Mouse (Mus musculus) kidney, postnatal 0 days (tissue): ENCODE measurements around the gene Mpzl2. TPM values are rescaled to one million over a fixed set of nuclear protein-coding genes. Genes with fewer than 3 reads are reported as not detected.

Source experiments
- ATAC-seq: fragments of 200-750 bp; cut with Nextera tagmentation; replicated peaks from 2 replicates; pipeline ENCODE4 v1.8.0; 2017; ENCODE audit warnings: low read depth, moderate number of reproducible peaks, moderate TSS enrichment, moderate library complexity; ENCODE audit not compliant: low FRiP score
- DNase-seq: peaks from one replicate; pipeline ENCODE4 v3.0.0-alpha.2; 2016; ENCODE audit warnings: low spot score
- H3K27ac ChIP-seq: fragments of 300-500 bp; sonication (generic); 2 replicates; pipeline ENCODE4 v1.5.1; 2014; ENCODE audit warnings: mild to moderate bottlenecking
- H3K27me3 ChIP-seq: fragments of 300-500 bp; sonication (generic); 2 replicates; pipeline ENCODE4 v1.6.1; 2014; ENCODE audit warnings: low read length, mixed read lengths; ENCODE audit not compliant: insufficient read depth
- H3K36me3 ChIP-seq: fragments of 300-500 bp; sonication (generic); 2 replicates; pipeline ENCODE4 v1.6.1; 2014; ENCODE audit warnings: low read length, mixed read lengths; ENCODE audit not compliant: insufficient read depth
- H3K4me1 ChIP-seq: fragments of 300-500 bp; sonication (generic); replicated peaks from 2 replicates; pipeline ENCODE4 v1.6.1; 2014; ENCODE audit warnings: antibody characterized with exemption, low read length, mixed read lengths; ENCODE audit not compliant: insufficient read depth
- H3K4me2 ChIP-seq: fragments of 300-500 bp; sonication (generic); 2 replicates; pipeline ENCODE4 v1.6.1; 2014; ENCODE audit warnings: mild to moderate bottlenecking, low read length, moderate library complexity, mixed read lengths
- H3K4me3 ChIP-seq: fragments of 300-500 bp; sonication (generic); replicated peaks from 2 replicates; pipeline ENCODE4 v1.5.1; 2014; ENCODE audit warnings: low read depth, low read length
- H3K9ac ChIP-seq: fragments of 300-500 bp; sonication (generic); 2 replicates; pipeline ENCODE4 v1.6.1; 2014; ENCODE audit warnings: low read depth, low read length
- H3K9me3 ChIP-seq: fragments of 300-500 bp; sonication (generic); replicated peaks from 2 replicates; pipeline ENCODE4 v1.6.1; 2016; ENCODE audit warnings: low read length, inconsistent platforms, mixed read lengths
- CTCF ChIP-seq: IDR thresholded peaks from 2 replicates; pipeline ENCODE4 v1.5.1; 2016; ENCODE audit warnings: antibody characterized with exemption, low read depth, mild to moderate bottlenecking, moderate library complexity
- WGBS: fragments of 180-500 bp; shearing (Covaris S2); extraction: QIAGEN DNeasy Blood & Tissue Kit; methylation state at CpG from one replicate; pipeline ENCODE4 v1.1.7; 2014; 5-methylcytosine and 5-hydroxymethylcytosine counted together
- polyA plus RNA-seq: library from polyadenylated mRNA; unstranded; fragments of >200 nt; fragmentation: Nextera tagmentation; extraction: Ambion mirVana; gene quantifications from 2 replicates; pipeline ENCODE4 v1.2.1, GENCODE M21; 2015

Mpzl2 gene
- polyA plus RNA-seq, 1 experiment from 2014 or later = 23.1 TPM

DNA sequence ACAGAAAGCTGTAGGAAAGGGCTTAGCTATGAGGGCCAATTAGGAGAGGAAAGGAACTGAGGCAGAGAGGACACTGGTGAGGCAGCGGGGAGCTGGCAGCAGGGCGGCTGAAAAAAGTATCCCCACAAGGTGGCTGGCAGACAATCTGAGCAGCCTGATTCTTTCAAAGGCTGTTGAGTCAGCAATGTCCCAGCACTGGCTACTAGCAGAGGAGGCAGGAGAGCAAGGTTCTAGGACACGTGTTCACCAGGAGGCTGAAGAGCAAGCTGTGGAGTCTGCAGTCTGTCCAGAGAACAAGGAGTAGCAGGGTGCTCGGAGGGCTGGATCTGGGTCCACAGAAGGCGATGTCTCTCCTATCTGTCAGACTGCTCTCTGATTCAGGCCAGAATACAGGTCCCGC lies 40.4 kb upstream of the Mpzl2 start:
- no peaks in the 10 kb centered on the region for H3K4me1 ChIP-seq
- WGBS = 54% methylated on average over 6 of the region's 6 CpGs
- peak; percentile 12; the same call in 1 of the 2 replicates for TF ChIP-seq CTCF
- H3K9ac ChIP-seq = no peak overlapping the region
- H3K27me3 ChIP-seq = no peaks in the 10 kb centered on the region
- no peak overlapping the region for H3K4me2 ChIP-seq
- DNase-seq = peak; percentile 20
- no peak overlapping the region for H3K27ac ChIP-seq
- no peak overlapping the region for H3K4me3 ChIP-seq
- H3K9me3 ChIP-seq = no peaks in the 10 kb centered on the region
- no peak; the same call in 1 of the 2 replicates for ATAC-seq
- no peaks in the 10 kb centered on the region for H3K36me3 ChIP-seq

- TF ChIP-seq CTCF = no peak
- no peak for ATAC-seq
- H3K27ac ChIP-seq = no peak overlapping the region
- 51% methylated on average over 5 of the region's 5 CpGs for whole genome bisulfite sequencing
- H3K4me3 ChIP-seq = no peak overlapping the region
- no peaks in the 10 kb centered on the region for H3K36me3 ChIP-seq
- no peak for DNase-seq
- no peak overlapping the region for H3K9ac ChIP-seq
- H3K27me3 ChIP-seq = no peaks in the 10 kb centered on the region
- no peak overlapping the region for H3K4me2 ChIP-seq
- no peaks in the 10 kb centered on the region for H3K4me1 ChIP-seq
- H3K9me3 ChIP-seq = no peaks in the 10 kb centered on the region
Measured at GRCm38 (mm10) chr9:44999776-45000175, 39.8 kb upstream of the Mpzl2 start.

- H3K9ac ChIP-seq = no peak overlapping the region
- no peaks in the 10 kb centered on the region for H3K4me1 ChIP-seq
- H3K36me3 ChIP-seq = no peaks in the 10 kb centered on the region
- H3K9me3 ChIP-seq = no peaks in the 10 kb centered on the region
- no peaks in the 10 kb centered on the region for H3K27me3 ChIP-seq
- DNase-seq (peak; percentile 21), ATAC-seq (no peak)
- 52% methylated on average over 3 of the region's 3 CpGs for WGBS
- H3K27ac ChIP-seq = no peak overlapping the region
- no peak overlapping the region for H3K4me2 ChIP-seq
- no peak overlapping the region for H3K4me3 ChIP-seq
- no peak for TF ChIP-seq CTCF
Measured at GRCm38 (mm10) chr9:45000249-45000648, 39.4 kb upstream of the Mpzl2 start.

DNA sequence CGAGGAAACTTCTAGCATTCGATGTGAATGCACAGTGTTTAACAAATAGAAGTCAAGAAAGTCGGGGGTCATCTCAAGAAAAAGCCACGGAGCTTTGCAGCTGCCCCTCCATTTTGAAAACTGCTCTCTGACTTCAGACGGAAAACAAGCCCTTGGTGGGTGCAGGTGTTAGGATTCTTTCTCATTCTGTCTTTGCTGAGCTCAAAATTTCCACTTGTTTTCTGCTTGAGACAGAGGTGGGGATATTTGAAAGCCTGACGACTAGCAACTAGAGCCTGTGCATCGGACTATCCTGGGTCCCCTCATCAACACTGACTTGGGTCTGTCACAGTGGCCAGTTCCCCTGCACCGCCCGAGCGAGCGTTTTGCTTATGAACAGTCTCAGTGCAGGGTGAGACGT lies 32.2 kb upstream of the Mpzl2 start:
- DNase-seq (no peak), ATAC-seq (no peak)
- Histone ChIP-seq H3K4me1 (no peaks in the 10 kb centered on the region), H3K36me3 (no peaks in the 10 kb centered on the region), H3K4me3 (no peak overlapping the region), H3K4me2 (no peak overlapping the region), H3K27me3 (no peaks in the 10 kb centered on the region), H3K27ac (no peak overlapping the region), H3K9me3 (no peaks in the 10 kb centered on the region), H3K9ac (no peak overlapping the region)
- TF ChIP-seq CTCF = no peak
- WGBS = 73% methylated on average over 12 of the region's 12 CpGs

DNA sequence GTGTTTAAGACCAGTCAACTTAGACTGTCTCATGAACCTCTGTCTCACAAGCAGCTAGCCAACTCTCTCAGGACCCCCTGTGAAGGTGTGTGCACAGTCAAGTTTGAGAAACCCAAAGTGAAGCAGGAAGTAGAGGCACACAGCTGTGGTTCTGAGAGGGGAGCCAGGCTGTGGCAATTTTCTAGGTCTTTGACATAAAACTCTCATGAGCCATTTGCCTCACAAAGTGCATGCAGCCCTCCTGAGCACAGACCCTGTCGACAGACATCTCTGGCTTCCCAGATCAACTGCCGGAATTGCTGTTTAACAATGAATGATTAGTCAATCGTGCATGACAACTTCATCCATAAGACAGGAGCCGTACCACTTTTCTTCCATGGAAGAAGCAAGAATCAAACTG lies 31.3 kb upstream of the Mpzl2 start:
- Histone ChIP-seq H3K27ac (no peak overlapping the region), H3K4me1 (no peaks in the 10 kb centered on the region), H3K4me2 (no peak overlapping the region), H3K9me3 (no peaks in the 10 kb centered on the region), H3K27me3 (no peaks in the 10 kb centered on the region), H3K36me3 (no peaks in the 10 kb centered on the region), H3K4me3 (no peak overlapping the region), H3K9ac (no peak overlapping the region)
- no peak for DNase-seq
- ATAC-seq = no peak
- 82% methylated on average over 4 of the region's 4 CpGs for WGBS
- TF ChIP-seq CTCF = no peak

DNA sequence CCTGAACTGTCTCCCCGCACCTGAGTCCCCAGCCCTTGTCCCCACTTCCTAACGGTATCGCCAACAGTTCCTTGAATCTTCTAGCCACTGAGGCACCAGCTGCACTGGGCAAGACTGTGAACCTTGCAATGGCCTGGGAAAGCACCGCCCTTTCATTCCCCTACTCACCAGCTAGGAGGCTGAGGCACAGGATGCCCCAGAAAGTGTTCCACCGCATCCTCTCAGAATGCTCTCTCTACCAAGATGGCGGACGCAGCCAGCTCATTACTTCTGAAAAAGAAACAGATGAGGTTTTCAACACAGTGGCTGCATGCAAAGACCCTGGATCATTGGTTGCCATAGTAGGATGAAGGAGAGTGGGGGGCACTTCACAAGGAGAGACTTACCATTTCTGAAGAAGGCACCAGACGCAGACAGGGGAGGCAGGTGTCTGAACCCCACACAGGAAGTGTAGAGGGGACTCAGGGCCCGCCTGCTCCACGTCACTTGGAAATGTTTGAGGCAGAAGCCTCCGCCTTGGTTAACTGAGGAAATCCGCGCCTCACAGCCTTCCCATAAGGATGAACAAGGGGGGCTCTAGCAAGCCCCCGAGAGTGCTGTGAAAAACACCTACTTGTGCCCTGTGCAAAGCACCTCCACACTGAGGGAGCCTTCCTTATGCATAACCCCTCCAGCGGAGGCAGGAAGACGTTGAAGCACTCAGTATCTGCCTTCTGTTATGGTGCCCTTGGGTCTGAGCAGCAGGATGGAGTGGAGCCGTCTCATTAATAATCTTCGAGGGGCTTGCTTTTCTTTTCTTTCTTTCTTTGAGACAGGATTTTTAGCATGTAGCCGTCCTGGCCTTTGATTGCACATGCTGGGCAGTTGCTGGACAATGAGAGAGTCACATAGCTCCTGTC lies 30.2 kb upstream of the Mpzl2 start, which contains the start of gene Cd3e:
TSS of gene Cd3e (minus strand) at position 448 of the 899 bp plus-strand sequence.
- no peak for TF ChIP-seq CTCF
- Histone ChIP-seq H3K9me3 (no peaks in the 10 kb centered on the region), H3K4me2 (no peak within 1 kb of the TSS), H3K27ac (no peak within 1 kb of the TSS), H3K36me3 (no peaks in the 10 kb centered on the region), H3K9ac (no peak within 1 kb of the TSS), H3K27me3 (no peaks in the 10 kb centered on the region), H3K4me3 (no peak within 1 kb of the TSS), H3K4me1 (no peaks in the 10 kb centered on the region)
- DNase-seq = no peak
- WGBS = 87% methylated on average over 19 of the region's 19 CpGs
- no peak for ATAC-seq

DNA sequence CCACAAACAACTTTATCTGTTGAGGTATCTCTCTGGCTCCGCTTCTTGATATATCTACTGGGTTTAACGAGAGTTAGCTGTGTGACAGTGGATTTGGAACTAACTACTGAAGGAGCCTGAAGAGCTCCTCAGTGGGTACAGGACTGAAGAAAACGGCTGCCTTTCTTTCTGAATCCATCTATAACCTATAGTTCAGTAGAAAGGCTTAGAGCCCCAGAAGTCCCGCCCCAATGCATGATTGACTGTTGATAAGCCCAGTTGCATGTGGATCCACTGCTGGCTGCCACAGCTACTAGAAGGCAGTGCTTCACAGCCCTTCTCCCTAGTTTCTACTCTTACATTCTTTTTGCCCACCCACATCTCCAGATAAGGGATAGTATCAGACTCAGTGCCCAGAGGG lies 29.1 kb upstream of the Mpzl2 start:
- ATAC-seq = no peak
- DNase-seq = no peak
- H3K4me2 ChIP-seq = no peak overlapping the region
- no peak overlapping the region for H3K9ac ChIP-seq
- TF ChIP-seq CTCF = no peak
- H3K27ac ChIP-seq = no peak overlapping the region
- no peaks in the 10 kb centered on the region for H3K27me3 ChIP-seq
- no peaks in the 10 kb centered on the region for H3K9me3 ChIP-seq
- 72% methylated on average over 4 of the region's 4 CpGs for WGBS
- H3K4me1 ChIP-seq = no peaks in the 10 kb centered on the region
- no peaks in the 10 kb centered on the region for H3K36me3 ChIP-seq
- no peak overlapping the region for H3K4me3 ChIP-seq
